Mouse (Mus musculus) midbrain, embryonic 16.5 days (tissue): Measurements from ENCODE around the gene C130050O18Rik. TPM values are rescaled to one million over a fixed set of nuclear protein-coding genes. Genes with fewer than 3 reads are reported as not detected.

Experiments used
- ATAC-seq: fragments of 200-750 bp; cut with Nextera tagmentation; 2 replicates; pipeline ENCODE4 v1.8.0; 2017; ENCODE audit warnings: moderate TSS enrichment
- H3K27ac ChIP-seq: fragments of 300-500 bp; sonication (generic); 2 replicates; pipeline ENCODE4 v1.5.1; 2014; ENCODE audit warnings: mild to moderate bottlenecking, low read length, mixed read lengths
- H3K27me3 ChIP-seq: fragments of 300-500 bp; sonication (generic); 2 replicates; pipeline ENCODE4 v1.6.1; 2014; ENCODE audit warnings: low read depth, low read length, mixed read lengths; ENCODE audit not compliant: control insufficient read depth, insufficient read depth
- H3K36me3 ChIP-seq: fragments of 300-500 bp; sonication (generic); 2 replicates; pipeline ENCODE4 v1.6.1; 2014; ENCODE audit warnings: mild to moderate bottlenecking, low read length, moderate library complexity, mixed read lengths; ENCODE audit not compliant: control insufficient read depth, insufficient read depth
- H3K4me1 ChIP-seq: fragments of 300-500 bp; sonication (generic); 2 replicates; pipeline ENCODE4 v1.6.1; 2014; ENCODE audit warnings: mild to moderate bottlenecking, low read length, mixed read lengths; ENCODE audit not compliant: control insufficient read depth, insufficient read depth
- H3K4me2 ChIP-seq: fragments of 300-500 bp; sonication (generic); 2 replicates; pipeline ENCODE4 v1.6.1; 2014; ENCODE audit warnings: mild to moderate bottlenecking, low read length, mixed read lengths
- H3K4me3 ChIP-seq: fragments of 300-500 bp; sonication (generic); 2 replicates; pipeline ENCODE4 v1.5.1; 2014; ENCODE audit warnings: low read depth, mild to moderate bottlenecking, low read length, moderate library complexity, mixed read lengths
- H3K9ac ChIP-seq: fragments of 300-500 bp; sonication (generic); 2 replicates; pipeline ENCODE4 v1.6.1; 2014; ENCODE audit warnings: low read depth, low read length, mixed read lengths
- H3K9me3 ChIP-seq: fragments of 300-500 bp; sonication (generic); replicated peaks from 2 replicates; pipeline ENCODE4 v1.6.1; 2014; ENCODE audit warnings: mild to moderate bottlenecking, low read length, mixed read lengths; ENCODE audit not compliant: control insufficient read depth, poor library complexity, severe bottlenecking
- WGBS: fragments of 180-500 bp; shearing (Covaris S2); extraction: QIAGEN DNeasy Blood & Tissue Kit; methylation state at CpG from one replicate; pipeline ENCODE4 v1.1.7; 2014; 5-methylcytosine and 5-hydroxymethylcytosine counted together
- polyA plus RNA-seq: library from polyadenylated mRNA; unstranded; fragments of >200 nt; fragmentation: Nextera tagmentation; extraction: Ambion mirVana; gene quantifications from 2 replicates; pipeline ENCODE4 v1.2.1, GENCODE M21; 2015

C130050O18Rik gene
- polyA plus RNA-seq, 1 experiment from 2014 or later: 0.39 TPM

DNA sequence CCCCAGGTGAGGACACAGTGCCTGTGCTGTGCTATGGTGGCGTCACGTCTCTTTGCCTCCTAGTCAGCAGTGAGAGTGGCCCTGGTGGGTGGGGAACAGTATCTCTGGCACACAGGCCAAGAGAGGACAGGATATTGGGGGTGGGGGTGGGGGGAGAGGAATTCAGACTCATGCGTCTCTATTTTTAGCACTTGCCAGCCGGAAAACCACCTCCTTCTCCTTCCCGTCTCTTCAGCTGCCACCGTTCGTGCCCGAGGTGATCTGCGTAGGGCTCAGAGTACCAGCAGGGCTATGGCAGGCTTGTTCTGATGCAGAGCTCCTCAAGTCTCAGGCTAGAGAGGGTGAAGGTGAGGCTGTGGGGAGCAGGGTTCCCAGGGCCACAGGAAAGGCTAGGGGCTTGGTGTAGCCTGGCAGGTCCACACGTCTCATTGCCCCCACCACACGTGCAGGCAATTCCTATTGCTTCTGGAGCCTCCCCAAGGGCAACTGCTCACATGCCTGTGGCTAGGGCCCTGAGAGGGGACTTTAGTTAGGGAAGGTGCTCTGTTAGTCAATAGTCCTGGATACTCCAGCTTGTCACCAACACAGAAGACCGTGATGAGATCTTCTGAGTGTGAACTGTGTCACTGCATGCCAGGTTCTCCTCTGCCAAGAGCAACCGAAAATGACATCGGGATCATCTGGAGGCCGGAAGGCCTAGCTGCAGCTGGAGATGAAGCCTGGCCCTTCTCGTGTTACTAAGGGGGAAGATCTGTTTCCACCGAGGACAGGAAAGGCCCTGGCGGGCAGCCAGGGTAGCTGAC, 27.4 kb upstream of the C130050O18Rik start, which contains the start of gene Gpr146:
Gene Gpr146 (plus strand): TSS at position 230 of the 803 bp plus-strand sequence.
- Histone ChIP-seq H3K4me3 (no peak within 1 kb of the TSS), H3K4me2 (no peak within 1 kb of the TSS), H3K9ac (no peak within 1 kb of the TSS), H3K9me3 (no peaks in the 10 kb centered on the region), H3K4me1 (peaks cover 14% of the 10 kb centered on the region), H3K27me3 (no peaks in the 10 kb centered on the region), H3K27ac (no peak within 1 kb of the TSS; the same call in 1 of the 2 replicates), H3K36me3 (no peaks in the 10 kb centered on the region)
- ATAC-seq: no peak
- WGBS: 86% methylated on average over 18 of the region's 18 CpGs

- Histone ChIP-seq H3K9me3 (no peaks in the 10 kb centered on the region), H3K4me2 (no peak overlapping the region), H3K36me3 (no peaks in the 10 kb centered on the region), H3K27ac (no peak overlapping the region), H3K9ac (no peak overlapping the region), H3K4me3 (no peak overlapping the region), H3K27me3 (no peaks in the 10 kb centered on the region), H3K4me1 (peaks cover 10% of the 10 kb centered on the region; the same call in 1 of the 2 replicates)
- ATAC-seq: no peak
- 90% methylated on average over 7 of the region's 7 CpGs for WGBS
Observed at GRCm38 (mm10) chr5:139378271-139378556, 26.9 kb upstream of the C130050O18Rik start.

GRCm38 (mm10) chr5:139378986-139379629, 26.0 kb upstream of the C130050O18Rik start:
- ATAC-seq: no peak
- 55% methylated on average over 21 of the region's 21 CpGs for WGBS
- H3K4me2 ChIP-seq: no peak overlapping the region
- H3K27ac ChIP-seq: no peak overlapping the region; the same call in 1 of the 2 replicates
- no peak overlapping the region for H3K4me3 ChIP-seq
- no peaks in the 10 kb centered on the region for H3K27me3 ChIP-seq
- no peaks in the 10 kb centered on the region for H3K36me3 ChIP-seq
- H3K4me1 ChIP-seq: peaks cover 10% of the 10 kb centered on the region; the same call in 1 of the 2 replicates
- H3K9me3 ChIP-seq: no peaks in the 10 kb centered on the region
- H3K9ac ChIP-seq: no peak overlapping the region

DNA sequence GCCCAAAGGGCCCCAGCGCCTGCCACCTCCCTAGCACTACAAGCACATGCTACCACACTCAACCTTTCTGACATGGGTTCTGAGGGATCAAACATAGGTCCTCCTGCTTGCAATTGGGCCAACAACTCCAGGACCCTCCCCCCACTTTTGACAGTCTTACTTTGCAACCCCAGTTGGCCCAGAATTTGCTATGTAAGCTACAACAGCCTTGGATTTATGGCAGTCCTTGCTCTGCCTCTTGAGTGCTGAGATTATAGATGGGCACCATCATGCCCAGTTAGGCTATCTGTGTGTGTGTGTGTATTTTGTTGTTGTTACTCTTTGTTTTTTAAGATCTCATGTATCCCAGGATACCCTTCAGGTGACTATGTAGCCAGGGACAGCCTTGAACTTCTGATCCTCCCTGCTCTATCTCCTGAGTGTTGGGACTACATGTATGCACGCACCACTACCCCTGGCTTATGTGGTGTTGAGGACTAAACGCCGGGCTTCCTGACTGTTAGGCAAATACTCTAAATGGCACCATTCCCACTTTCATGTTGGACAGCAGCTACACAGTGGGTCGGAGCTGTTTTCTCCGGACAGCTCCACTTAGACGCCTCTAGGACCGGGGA, 25.2 kb upstream of the C130050O18Rik start:
- 17% methylated on average over 8 of the region's 8 CpGs for WGBS
- Histone ChIP-seq H3K4me3 (peak overlapping the region; percentile 70), H3K27me3 (no peaks in the 10 kb centered on the region), H3K4me1 (peaks cover 10% of the 10 kb centered on the region; the same call in 1 of the 2 replicates), H3K9ac (peak overlapping the region; percentile 75), H3K27ac (peak overlapping the region; percentile 50), H3K36me3 (no peaks in the 10 kb centered on the region), H3K4me2 (peak overlapping the region; percentile 93), H3K9me3 (no peaks in the 10 kb centered on the region)
- ATAC-seq: no peak

- peak; percentile 78 for ATAC-seq
- Histone ChIP-seq H3K27ac (peak overlapping the region; percentile 50), H3K27me3 (no peaks in the 10 kb centered on the region), H3K36me3 (no peaks in the 10 kb centered on the region), H3K9me3 (no peaks in the 10 kb centered on the region), H3K9ac (peak overlapping the region; percentile 75), H3K4me3 (peak overlapping the region; percentile 70), H3K4me2 (peak overlapping the region; percentile 93), H3K4me1 (peaks cover 10% of the 10 kb centered on the region; the same call in 1 of the 2 replicates)
- 1% methylated on average over 72 of the region's 73 CpGs for WGBS
Observed at GRCm38 (mm10) chr5:139380385-139381248, 24.5 kb upstream of the C130050O18Rik start.

- ATAC-seq: no peak
- Histone ChIP-seq H3K27ac (no peak overlapping the region; the same call in 1 of the 2 replicates), H3K9ac (no peak overlapping the region), H3K36me3 (no peaks in the 10 kb centered on the region), H3K4me2 (no peak overlapping the region; the same call in 1 of the 2 replicates), H3K4me1 (peaks cover 10% of the 10 kb centered on the region; the same call in 1 of the 2 replicates), H3K9me3 (no peaks in the 10 kb centered on the region), H3K27me3 (no peaks in the 10 kb centered on the region), H3K4me3 (no peak overlapping the region)
- WGBS: 78% methylated on average over 17 of the region's 18 CpGs
Observed at GRCm38 (mm10) chr5:139381586-139382513, 23.2 kb upstream of the C130050O18Rik start.

DNA sequence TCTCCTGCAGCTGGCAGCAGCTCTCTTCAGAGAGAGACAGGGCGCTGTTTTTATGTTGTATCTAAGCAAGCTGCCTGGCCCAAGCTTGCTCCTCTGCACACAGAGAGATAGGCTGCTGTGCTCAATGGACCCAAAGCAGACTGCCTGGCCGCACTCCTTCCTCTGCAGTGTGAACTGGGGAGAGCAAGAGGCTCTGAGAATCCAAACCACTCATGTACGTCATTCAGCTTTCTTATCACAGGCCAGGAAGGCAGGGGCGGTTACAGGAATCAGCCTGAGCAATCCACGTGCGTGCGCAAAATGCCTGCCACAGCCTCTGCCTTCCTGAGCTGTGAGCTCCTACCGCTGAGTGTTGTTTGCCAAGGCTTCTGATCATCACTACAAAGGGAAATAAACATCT, 22.3 kb upstream of the C130050O18Rik start:
- Histone ChIP-seq H3K4me3 (no peak overlapping the region), H3K27ac (peak overlapping the region; percentile 44; the same call in 1 of the 2 replicates), H3K9me3 (no peaks in the 10 kb centered on the region), H3K9ac (peak overlapping the region; percentile 18; the same call in 1 of the 2 replicates), H3K27me3 (no peaks in the 10 kb centered on the region), H3K4me2 (no peak overlapping the region), H3K36me3 (no peaks in the 10 kb centered on the region), H3K4me1 (peaks cover 10% of the 10 kb centered on the region; the same call in 1 of the 2 replicates)
- no peak for ATAC-seq
- 57% methylated on average over 8 of the region's 8 CpGs for WGBS
